Mouse (Mus musculus) G1E (cell line): ENCODE results near the gene Olfr424.

Experiments
- CTCF ChIP-seq: IDR thresholded peaks from 2 replicates; pipeline ENCODE4 v1.5.1; 2012; ENCODE audit warnings: low read depth, low read length, inconsistent platforms, mixed read lengths
- GATA1 ChIP-seq: IDR thresholded peaks from 2 replicates; pipeline ENCODE4 v1.6.1; 2012; ENCODE audit warnings: borderline replicate concordance, low read length, inconsistent platforms, mixed read lengths

GRCm38 (mm10) chr1:174157622-174158021 lies 26.3 kb downstream of the Olfr424 start:
- TF ChIP-seq CTCF (no peak), GATA1 (no peak)
